Mouse (Mus musculus): ENCODE data around the gene Gm11239. TPM values are rescaled to one million over a fixed set of nuclear protein-coding genes. Genes with fewer than 3 reads are reported as not detected.
"Not testable (repeated sequence)": the region's sequence is repeated elsewhere in the genome, so short reads cannot be mapped to it uniquely, and the experiment has no call there.

The Gm11239 gene
- not detected in 2 replicates for polyA plus RNA-seq (2012; rRNA removed)

GRCm38 (mm10) chr4:73668054-73668453 lies at the start of gene Gm11239:
Gene Gm11239, plus strand, starts transcription at chr4:73668354.
- no CpG with 5 or more reads among the region's 4 CpGs for WGBS
- H3K36me3 ChIP-seq (ENCODE audit: control insufficient read depth, insufficient read depth, low read length); H3K4me3 ChIP-seq (ENCODE audit: low read depth, low read length); H3K27ac ChIP-seq (ENCODE audit: insufficient read depth, low read depth, low read length); H3K27me3 ChIP-seq (ENCODE audit: control insufficient read depth, insufficient read depth, low read length); H3K4me1 ChIP-seq (ENCODE audit: control insufficient read depth, insufficient read depth, insufficient read length, low read length): not testable (repeated sequence)

DNA sequence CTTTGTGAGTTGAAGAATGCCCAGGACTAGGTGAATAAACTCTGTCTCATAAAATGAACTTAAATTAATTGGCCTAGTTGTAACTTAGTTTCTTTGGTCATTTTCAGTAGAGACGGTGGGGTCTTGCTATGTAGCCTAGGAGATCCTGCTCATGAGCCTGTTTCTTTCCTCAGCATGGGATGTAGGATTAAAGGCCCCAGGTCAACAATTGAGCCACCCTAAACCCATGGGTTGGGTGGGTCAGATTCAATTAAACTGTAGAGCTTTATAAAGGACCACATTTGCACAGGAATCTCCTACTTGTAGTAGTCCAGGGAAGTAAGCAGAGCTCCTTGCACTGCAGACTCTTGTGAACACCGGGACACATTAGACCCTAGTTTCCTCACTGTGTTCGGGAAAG lies 45.5 kb upstream of the Gm11239 start, which contains the start of gene Gm11237:
Gm11237 (plus strand) TSS at position 301 of the 400 bp plus-strand sequence.
- H3K27ac ChIP-seq (ENCODE audit: insufficient read depth, low read depth, low read length); H3K4me3 ChIP-seq (ENCODE audit: low read depth, low read length); H3K36me3 ChIP-seq (ENCODE audit: control insufficient read depth, insufficient read depth, low read length); H3K4me1 ChIP-seq (ENCODE audit: control insufficient read depth, insufficient read depth, insufficient read length, low read length); H3K27me3 ChIP-seq (ENCODE audit: control insufficient read depth, insufficient read depth, low read length): not testable (repeated sequence)
- no CpG with 5 or more reads among the region's 3 CpGs for WGBS

GRCm38 (mm10) chr4:73637821-73638220 lies 30.3 kb upstream of the Gm11239 start, which contains the start of gene Gm11236:
Gene Gm11236, plus strand, starts transcription at chr4:73638121.
- H3K4me3 ChIP-seq (ENCODE audit: low read depth, low read length); H3K27me3 ChIP-seq (ENCODE audit: control insufficient read depth, insufficient read depth, low read length); H3K36me3 ChIP-seq (ENCODE audit: control insufficient read depth, insufficient read depth, low read length); H3K4me1 ChIP-seq (ENCODE audit: control insufficient read depth, insufficient read depth, insufficient read length, low read length); H3K27ac ChIP-seq (ENCODE audit: insufficient read depth, low read depth, low read length): not testable (repeated sequence)
- no CpG with 5 or more reads among the region's 4 CpGs for WGBS

- H3K27ac ChIP-seq (ENCODE audit: insufficient read depth, low read depth, low read length); H3K4me1 ChIP-seq (ENCODE audit: control insufficient read depth, insufficient read depth, insufficient read length, low read length); H3K4me3 ChIP-seq (ENCODE audit: low read depth, low read length); H3K27me3 ChIP-seq (ENCODE audit: control insufficient read depth, insufficient read depth, low read length); H3K36me3 ChIP-seq (ENCODE audit: control insufficient read depth, insufficient read depth, low read length): not testable (repeated sequence)
- 80% methylated on average over 4 of the region's 4 CpGs for WGBS
Measured at GRCm38 (mm10) chr4:73661864-73662263, 6.3 kb upstream of the Gm11239 start.

- not testable (repeated sequence) for H3K36me3 ChIP-seq (ENCODE audit: control insufficient read depth, insufficient read depth, low read length); H3K4me3 ChIP-seq (ENCODE audit: low read depth, low read length); H3K4me1 ChIP-seq (ENCODE audit: control insufficient read depth, insufficient read depth, insufficient read length, low read length); H3K27me3 ChIP-seq (ENCODE audit: control insufficient read depth, insufficient read depth, low read length); H3K27ac ChIP-seq (ENCODE audit: insufficient read depth, low read depth, low read length)
- WGBS: 100% methylated on average over 2 of the region's 4 CpGs
Measured at GRCm38 (mm10) chr4:73683216-73683615, 15.1 kb downstream of the Gm11239 start, which contains the start of gene Gm428. Gene Gm428, plus strand, starts transcription at chr4:73683516.

GRCm38 (mm10) chr4:73718761-73719160 lies 50.6 kb downstream of the Gm11239 start:
- no peak for TF ChIP-seq CTCF (IDR thresholded peaks at IDR 0.05; ENCODE audit: extremely low read depth, insufficient read length, insufficient replicate concordance, low read depth, low read length)
- TF ChIP-seq POLR2A (IDR thresholded peaks at IDR 0.05; ENCODE audit: low read depth, low read length): no peak
- no peaks in the 10 kb centered on the region; the same call in 1 of the 2 replicates for H3K4me1 ChIP-seq (ENCODE audit: control insufficient read depth, insufficient read depth, insufficient read length, low read length)
- H3K4me3 ChIP-seq (ENCODE audit: low read depth, low read length): no peak overlapping the region
- H3K36me3 ChIP-seq (ENCODE audit: control insufficient read depth, insufficient read depth, low read length): peaks cover 4% of the 10 kb centered on the region; the same call in 1 of the 2 replicates
- no peak overlapping the region for H3K27ac ChIP-seq (ENCODE audit: insufficient read depth, low read depth, low read length)
- no peaks in the 10 kb centered on the region for H3K27me3 ChIP-seq (ENCODE audit: control insufficient read depth, insufficient read depth, low read length)
- 20% methylated on average over 1 of the region's 1 CpGs for WGBS

DNA sequence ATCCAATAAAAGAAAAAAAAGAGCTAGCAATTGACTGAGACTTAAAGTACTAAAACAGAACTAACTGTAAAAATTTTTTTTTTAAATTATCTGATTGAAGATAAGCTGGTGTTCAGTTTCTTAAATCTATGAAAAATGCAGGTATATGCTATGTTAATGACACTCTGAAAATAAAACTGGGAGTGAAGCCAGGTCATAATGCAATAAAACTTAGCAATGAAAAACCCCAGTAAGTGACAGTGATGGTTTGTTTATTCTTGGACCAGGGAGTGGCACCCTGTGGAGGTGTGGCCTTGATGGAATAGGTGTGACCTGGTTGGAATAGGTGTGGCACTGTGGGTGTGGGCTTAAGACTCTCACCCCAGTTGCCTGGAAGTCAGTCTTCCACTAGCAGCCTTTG lies 51.7 kb downstream of the Gm11239 start:
- Histone ChIP-seq H3K36me3 (ENCODE audit: control insufficient read depth, insufficient read depth, low read length) (peaks cover 4% of the 10 kb centered on the region; the same call in 1 of the 2 replicates), H3K27me3 (ENCODE audit: control insufficient read depth, insufficient read depth, low read length) (no peaks in the 10 kb centered on the region), H3K4me3 (ENCODE audit: low read depth, low read length) (no peak overlapping the region), H3K4me1 (ENCODE audit: control insufficient read depth, insufficient read depth, insufficient read length, low read length) (no peaks in the 10 kb centered on the region; the same call in 1 of the 2 replicates), H3K27ac (ENCODE audit: insufficient read depth, low read depth, low read length) (no peak overlapping the region)
- no peak for TF ChIP-seq CTCF (IDR thresholded peaks at IDR 0.05; ENCODE audit: extremely low read depth, insufficient read length, insufficient replicate concordance, low read depth, low read length)
- TF ChIP-seq POLR2A (IDR thresholded peaks at IDR 0.05; ENCODE audit: low read depth, low read length): no peak

Other genes starting within 250 kb of the Gm11239 start
- not detected in 2 replicates for gene Gm11238, start 60.5 kb upstream of the Gm11239 start, polyA plus RNA-seq (2012; rRNA removed)
- not detected in 2 replicates for gene Gm11237, start 45.4 kb upstream of the Gm11239 start, polyA plus RNA-seq (2012; rRNA removed)
- gene Gm11236, start 30.2 kb upstream of the Gm11239 start, polyA plus RNA-seq (2012; rRNA removed): not detected in 2 replicates
- gene Gm428, start 15.2 kb downstream of the Gm11239 start, polyA plus RNA-seq (2012; rRNA removed): not detected in 2 replicates
- 3.9 and 4.3 TPM in 2 replicates for gene Rasef, start 122.6 kb downstream of the Gm11239 start, polyA plus RNA-seq (2012; rRNA removed)
- not detected in 2 replicates for gene Gm11758, start 207.9 kb downstream of the Gm11239 start, polyA plus RNA-seq (2012; rRNA removed)
- not detected in 2 replicates for gene Gm11757, start 222.8 kb downstream of the Gm11239 start, polyA plus RNA-seq (2012; rRNA removed)
- not detected in 2 replicates for gene Gm13871, start 237.6 kb downstream of the Gm11239 start, polyA plus RNA-seq (2012; rRNA removed)

All from small intestine, adult 2 months (tissue).